Mouse (Mus musculus) induced T-regulatory cell, adult 2 months (primary cell): ENCODE measurements around the gene Crp.

Experiments used
- DNase-seq: peaks from one replicate; pipeline ENCODE4 v3.0.0-alpha.2; 2012; ENCODE audit warnings: low read depth

The Crp gene

GRCm38 (mm10) chr1:172697844-172698243, at the start of gene Crp:
TSS of gene Crp (plus strand) at chr1:172698055.
- DNase-seq = no peak

- no peak for DNase-seq
Observed at GRCm38 (mm10) chr1:172649396-172649795, 48.5 kb upstream of the Crp start.

GRCm38 (mm10) chr1:172650519-172651287, 47.2 kb upstream of the Crp start:
- DNase-seq = peak; percentile 29

GRCm38 (mm10) chr1:172651288-172651987, 46.4 kb upstream of the Crp start:
- DNase-seq = no peak

GRCm38 (mm10) chr1:172652040-172652662, 45.7 kb upstream of the Crp start:
- DNase-seq = no peak

- no peak for DNase-seq
Observed at GRCm38 (mm10) chr1:172653900-172654299, 44.0 kb upstream of the Crp start.

GRCm38 (mm10) chr1:172657266-172657665, 40.6 kb upstream of the Crp start:
- no peak for DNase-seq

GRCm38 (mm10) chr1:172659688-172660087, 38.2 kb upstream of the Crp start:
- no peak for DNase-seq

- DNase-seq = no peak
Observed at GRCm38 (mm10) chr1:172665457-172665856, 32.4 kb upstream of the Crp start.

GRCm38 (mm10) chr1:172667597-172667996, 30.3 kb upstream of the Crp start:
- DNase-seq = no peak

- DNase-seq = no peak
Observed at GRCm38 (mm10) chr1:172670716-172671115, 27.1 kb upstream of the Crp start.

- no peak for DNase-seq
Observed at GRCm38 (mm10) chr1:172680742-172681141, 17.1 kb upstream of the Crp start.

GRCm38 (mm10) chr1:172683551-172683950, 14.3 kb upstream of the Crp start:
- DNase-seq = no peak

GRCm38 (mm10) chr1:172683957-172684356, 13.9 kb upstream of the Crp start:
- DNase-seq = no peak

- DNase-seq = no peak
Observed at GRCm38 (mm10) chr1:172685178-172685577, 12.7 kb upstream of the Crp start.

- no peak for DNase-seq
Observed at GRCm38 (mm10) chr1:172697422-172697821, 433 bp upstream of the Crp start.

GRCm38 (mm10) chr1:172700814-172701213, 3.0 kb downstream of the Crp start:
- no peak for DNase-seq

- no peak for DNase-seq
Observed at GRCm38 (mm10) chr1:172701381-172701780, 3.5 kb downstream of the Crp start.

GRCm38 (mm10) chr1:172701901-172702300, 4.0 kb downstream of the Crp start:
- DNase-seq = no peak

GRCm38 (mm10) chr1:172704769-172705168, 6.9 kb downstream of the Crp start:
- no peak for DNase-seq

GRCm38 (mm10) chr1:172706243-172706642, 8.4 kb downstream of the Crp start:
- DNase-seq = no peak

- no peak for DNase-seq
Observed at GRCm38 (mm10) chr1:172709788-172710350, 12.0 kb downstream of the Crp start.

- DNase-seq = no peak
Observed at GRCm38 (mm10) chr1:172711396-172711795, 13.5 kb downstream of the Crp start.
